Mouse (Mus musculus): Measurements from ENCODE around the gene Sinhcaf. TPM values are rescaled to one million over a fixed set of nuclear protein-coding genes. Genes with fewer than 3 reads are reported as not detected.
"Not testable (repeated sequence)": the region's sequence is repeated elsewhere in the genome, so short reads cannot be mapped to it uniquely, and the experiment has no call there.

Gene Sinhcaf
- polyA plus RNA-seq, 1 experiment from 2014 or later, result 3.7 TPM

GRCm38 (mm10) chr6:148961285-148961684 is 15.0 kb upstream of the Sinhcaf start:
- Histone ChIP-seq H3K36me3 (ENCODE audit: inconsistent target) (no peaks in the 10 kb centered on the region), H3K4me3 (ENCODE audit: inconsistent target) (no peak overlapping the region), H3K27ac (no peak overlapping the region), H3K79me2 (ENCODE audit: inconsistent target) (no peaks in the 10 kb centered on the region)
- WGBS (ENCODE audit: missing documents), result 100% methylated on average over 1 of the region's 1 CpGs

- H3K27ac ChIP-seq, result no peak overlapping the region
- H3K36me3 ChIP-seq (ENCODE audit: inconsistent target), result no peaks in the 10 kb centered on the region
- WGBS (ENCODE audit: missing documents), result 93% methylated on average over 4 of the region's 4 CpGs
- no peaks in the 10 kb centered on the region for H3K79me2 ChIP-seq (ENCODE audit: inconsistent target)
- no peak overlapping the region for H3K4me3 ChIP-seq (ENCODE audit: inconsistent target)
These were observed 13.4 kb upstream of the Sinhcaf start for GRCm38 (mm10) chr6:148959540-148960238.

GRCm38 (mm10) chr6:148958712-148959111 is 12.4 kb upstream of the Sinhcaf start:
- Histone ChIP-seq H3K27ac (no peak overlapping the region), H3K4me3 (ENCODE audit: inconsistent target) (no peak overlapping the region), H3K36me3 (ENCODE audit: inconsistent target) (no peaks in the 10 kb centered on the region), H3K79me2 (ENCODE audit: inconsistent target) (no peaks in the 10 kb centered on the region)
- WGBS (ENCODE audit: missing documents), result 94% methylated on average over 1 of the region's 1 CpGs

GRCm38 (mm10) chr6:148957046-148957445 is 10.8 kb upstream of the Sinhcaf start:
- H3K27ac ChIP-seq, result no peak overlapping the region
- H3K79me2 ChIP-seq (ENCODE audit: inconsistent target), result no peaks in the 10 kb centered on the region
- H3K4me3 ChIP-seq (ENCODE audit: inconsistent target), result no peak overlapping the region
- no peaks in the 10 kb centered on the region for H3K36me3 ChIP-seq (ENCODE audit: inconsistent target)
- WGBS (ENCODE audit: missing documents), result 100% methylated on average over 3 of the region's 3 CpGs

GRCm38 (mm10) chr6:148955641-148956420 is 9.6 kb upstream of the Sinhcaf start:
- H3K79me2 ChIP-seq (ENCODE audit: inconsistent target), result no peaks in the 10 kb centered on the region
- H3K27ac ChIP-seq, result no peak overlapping the region
- no peaks in the 10 kb centered on the region for H3K36me3 ChIP-seq (ENCODE audit: inconsistent target)
- no peak overlapping the region for H3K4me3 ChIP-seq (ENCODE audit: inconsistent target)

GRCm38 (mm10) chr6:148946881-148947405 is 676 bp upstream of the Sinhcaf start:
- Histone ChIP-seq H3K79me2 (ENCODE audit: inconsistent target) (peaks cover 23% of the 10 kb centered on the region), H3K36me3 (ENCODE audit: inconsistent target) (no peaks in the 10 kb centered on the region), H3K27ac (no peak overlapping the region), H3K4me3 (ENCODE audit: inconsistent target) (peak overlapping the region; percentile 48)
- WGBS (ENCODE audit: missing documents), result 28% methylated on average over 11 of the region's 11 CpGs

GRCm38 (mm10) chr6:148945509-148946408 is 508 bp downstream of the Sinhcaf start:
- peaks cover 32% of the 10 kb centered on the region for H3K79me2 ChIP-seq (ENCODE audit: inconsistent target)
- 1% methylated on average over 61 of the region's 75 CpGs for WGBS (ENCODE audit: missing documents)
- no peaks in the 10 kb centered on the region for H3K36me3 ChIP-seq (ENCODE audit: inconsistent target)
- peak overlapping the region; percentile 39 for H3K27ac ChIP-seq
- H3K4me3 ChIP-seq (ENCODE audit: inconsistent target), result peak overlapping the region; percentile 88

- Histone ChIP-seq H3K4me3 (ENCODE audit: inconsistent target) (peak overlapping the region; percentile 88), H3K36me3 (ENCODE audit: inconsistent target) (no peaks in the 10 kb centered on the region), H3K27ac (no peak overlapping the region), H3K79me2 (ENCODE audit: inconsistent target) (peaks cover 34% of the 10 kb centered on the region)
- WGBS (ENCODE audit: missing documents), result 1% methylated on average over 90 of the region's 92 CpGs
These were observed 1.3 kb downstream of the Sinhcaf start for GRCm38 (mm10) chr6:148944767-148945508.

- H3K27ac ChIP-seq, result no peak overlapping the region
- 2% methylated on average over 30 of the region's 30 CpGs for WGBS (ENCODE audit: missing documents)
- peak overlapping the region; percentile 41 for H3K4me3 ChIP-seq (ENCODE audit: inconsistent target)
- H3K79me2 ChIP-seq (ENCODE audit: inconsistent target), result peaks cover 40% of the 10 kb centered on the region
- no peaks in the 10 kb centered on the region for H3K36me3 ChIP-seq (ENCODE audit: inconsistent target)
These were observed 1.9 kb downstream of the Sinhcaf start for GRCm38 (mm10) chr6:148944344-148944766.

- WGBS (ENCODE audit: missing documents), result 74% methylated on average over 3 of the region's 3 CpGs
- Histone ChIP-seq H3K4me3 (ENCODE audit: inconsistent target) (no peak overlapping the region), H3K36me3 (ENCODE audit: inconsistent target) (no peaks in the 10 kb centered on the region), H3K27ac (no peak overlapping the region), H3K79me2 (ENCODE audit: inconsistent target) (peaks cover 47% of the 10 kb centered on the region)
These were observed 2.6 kb downstream of the Sinhcaf start for GRCm38 (mm10) chr6:148943695-148944094.

- H3K4me3 ChIP-seq (ENCODE audit: inconsistent target), result no peak overlapping the region
- peaks cover 59% of the 10 kb centered on the region for H3K79me2 ChIP-seq (ENCODE audit: inconsistent target)
- no peaks in the 10 kb centered on the region for H3K36me3 ChIP-seq (ENCODE audit: inconsistent target)
- H3K27ac ChIP-seq, result no peak overlapping the region
- WGBS (ENCODE audit: missing documents), result 94% methylated on average over 4 of the region's 4 CpGs
These were observed 3.9 kb downstream of the Sinhcaf start for GRCm38 (mm10) chr6:148942406-148942805.

- Histone ChIP-seq H3K79me2 (ENCODE audit: inconsistent target) (peaks cover 62% of the 10 kb centered on the region), H3K4me3 (ENCODE audit: inconsistent target) (no peak overlapping the region), H3K27ac (no peak overlapping the region), H3K36me3 (ENCODE audit: inconsistent target) (no peaks in the 10 kb centered on the region)
- 88% methylated on average over 5 of the region's 5 CpGs for WGBS (ENCODE audit: missing documents)
These were observed 4.4 kb downstream of the Sinhcaf start for GRCm38 (mm10) chr6:148941880-148942279.

GRCm38 (mm10) chr6:148940383-148940782 is 5.9 kb downstream of the Sinhcaf start:
- WGBS (ENCODE audit: missing documents), result 58% methylated on average over 1 of the region's 3 CpGs
- H3K36me3 ChIP-seq (ENCODE audit: inconsistent target); H3K4me3 ChIP-seq (ENCODE audit: inconsistent target); H3K27ac ChIP-seq: not testable (repeated sequence)
- H3K79me2 ChIP-seq (ENCODE audit: inconsistent target), result peaks cover 74% of the 10 kb centered on the region

- H3K79me2 ChIP-seq (ENCODE audit: inconsistent target), result peaks cover 80% of the 10 kb centered on the region
- no peak overlapping the region for H3K27ac ChIP-seq
- WGBS (ENCODE audit: missing documents), result 92% methylated on average over 1 of the region's 1 CpGs
- H3K4me3 ChIP-seq (ENCODE audit: inconsistent target), result no peak overlapping the region
- no peaks in the 10 kb centered on the region for H3K36me3 ChIP-seq (ENCODE audit: inconsistent target)
These were observed 8.6 kb downstream of the Sinhcaf start for GRCm38 (mm10) chr6:148937693-148938092.
